Mouse (Mus musculus) bone marrow macrophage, adult 2 months (primary cell): ENCODE measurements around the gene Dennd4a. TPM values are rescaled to one million over a fixed set of nuclear protein-coding genes. Genes with fewer than 3 reads are reported as not detected.

Source experiments
- H3K27ac ChIP-seq: 2 replicates; pipeline ENCODE4 v1.5.1; 2012; ENCODE audit warnings: low read depth, low read length; ENCODE audit not compliant: insufficient read depth
- H3K4me1 ChIP-seq: 2 replicates; pipeline ENCODE4 v1.6.1; 2012; ENCODE audit warnings: low read length; ENCODE audit not compliant: control insufficient read depth, insufficient read depth
- H3K4me3 ChIP-seq: 2 replicates; pipeline ENCODE4 v1.5.1; 2012; ENCODE audit warnings: mild to moderate bottlenecking, low read length, moderate library complexity; ENCODE audit not compliant: insufficient read depth
- CTCF ChIP-seq: IDR thresholded peaks from 2 replicates; pipeline ENCODE4 v1.5.1; 2012; ENCODE audit warnings: low read depth, mild to moderate bottlenecking, low read length, moderate library complexity
- POLR2A ChIP-seq: IDR thresholded peaks from 2 replicates; pipeline ENCODE4 v1.6.1; 2012; ENCODE audit warnings: mild to moderate bottlenecking, low read depth, low read length, borderline replicate concordance
- polyA plus RNA-seq: library from polyadenylated mRNA; stranded (reverse); fragments of >200 nt; gene quantifications from 2 replicates; pipeline ENCODE4 v1.2.4, GENCODE M21; 2012; ENCODE audit not compliant: missing spikeins, insufficient read depth, insufficient read length

Gene Dennd4a
- polyA plus RNA-seq, 1 experiment: 14.9 TPM

DNA sequence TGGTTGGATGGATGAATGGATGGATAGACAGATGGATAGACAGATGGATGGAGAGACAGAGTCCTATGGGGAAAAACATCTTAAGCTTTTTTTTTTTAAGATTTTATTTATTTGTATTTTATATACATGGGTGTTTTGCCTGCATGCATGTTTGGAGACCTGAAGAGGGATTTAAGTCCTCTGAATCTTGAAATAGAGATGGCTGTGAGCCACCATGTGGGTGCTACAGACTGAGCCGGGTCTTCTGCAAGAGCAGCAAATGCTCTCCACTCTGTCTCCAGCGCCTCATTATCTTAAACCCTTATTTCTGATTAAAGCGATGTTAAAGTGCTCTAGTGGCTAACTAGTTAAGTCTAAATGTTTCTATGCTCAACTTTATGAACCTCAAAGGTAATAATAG is 96.3 kb downstream of the Dennd4a start:
- no peak overlapping the region for H3K4me3 ChIP-seq
- H3K4me1 ChIP-seq: no peaks in the 10 kb centered on the region
- H3K27ac ChIP-seq: no peak overlapping the region
- TF ChIP-seq CTCF (no peak), POLR2A (no peak)

DNA sequence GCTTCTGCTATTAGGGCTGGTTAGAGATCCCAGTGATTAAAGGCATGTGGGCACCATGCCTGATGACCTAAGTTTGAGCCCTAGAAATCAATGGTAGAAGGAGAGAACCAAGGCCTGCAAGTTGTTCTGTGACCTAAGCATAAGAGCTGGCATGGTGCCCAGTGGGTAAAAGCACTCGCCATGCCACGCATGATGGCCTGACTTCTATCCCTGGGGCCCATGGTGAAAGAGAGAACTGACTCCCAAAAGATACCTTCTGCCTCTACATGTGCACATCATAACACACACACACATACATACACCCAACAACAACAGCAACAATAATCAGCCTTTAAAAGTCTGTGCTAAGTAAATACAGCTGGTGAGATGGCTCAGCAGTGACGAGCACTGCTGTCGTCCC is 102.3 kb downstream of the Dennd4a start:
- Histone ChIP-seq H3K4me1 (peaks cover 7% of the 10 kb centered on the region; the same call in 1 of the 2 replicates), H3K4me3 (no peak overlapping the region), H3K27ac (no peak overlapping the region)
- no peak for TF ChIP-seq POLR2A
- TF ChIP-seq CTCF: no peak

DNA sequence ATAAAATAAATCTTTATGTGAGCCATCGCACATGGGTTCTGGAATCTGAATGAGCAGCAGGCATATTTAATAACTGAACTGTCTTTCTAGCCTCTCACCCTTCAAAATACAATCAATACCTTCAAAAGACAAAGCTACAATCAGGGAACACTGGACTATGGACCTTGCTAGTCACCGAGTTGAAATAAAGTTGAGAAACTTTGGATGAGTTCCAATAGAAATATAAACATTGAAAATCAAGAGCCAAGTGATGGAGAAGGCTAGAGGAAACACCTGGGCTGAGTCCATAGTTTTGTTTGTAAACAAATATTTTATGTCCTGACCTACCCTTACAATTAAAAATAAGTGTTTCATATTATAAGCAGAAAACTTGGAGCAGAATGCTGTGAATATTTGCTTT is 102.8 kb downstream of the Dennd4a start:
- Histone ChIP-seq H3K27ac (no peak overlapping the region), H3K4me1 (peaks cover 7% of the 10 kb centered on the region; the same call in 1 of the 2 replicates), H3K4me3 (no peak overlapping the region)
- TF ChIP-seq POLR2A: no peak
- no peak for TF ChIP-seq CTCF

DNA sequence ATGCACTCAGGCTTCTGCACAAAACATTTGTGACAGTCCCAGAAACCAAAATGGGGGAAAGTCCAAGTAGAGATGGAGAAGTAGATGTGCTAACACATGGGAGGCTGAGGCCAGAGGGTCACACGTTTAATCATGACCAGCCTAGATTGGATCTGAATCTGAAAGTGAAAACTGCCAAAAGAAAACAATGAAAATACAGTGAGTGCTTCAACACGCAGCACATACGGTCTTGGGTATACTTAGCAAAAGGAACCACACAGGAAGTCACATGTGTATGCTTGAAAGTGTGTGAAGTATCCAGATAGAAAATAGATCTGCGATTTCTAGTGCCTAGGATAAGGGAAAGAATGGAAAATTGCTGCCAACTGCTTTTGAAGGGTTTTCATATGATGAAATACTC is 103.5 kb downstream of the Dennd4a start:
- TF ChIP-seq CTCF (no peak), POLR2A (no peak)
- H3K4me1 ChIP-seq: peaks cover 7% of the 10 kb centered on the region; the same call in 1 of the 2 replicates
- H3K27ac ChIP-seq: peak overlapping the region; percentile 23
- no peak overlapping the region for H3K4me3 ChIP-seq

DNA sequence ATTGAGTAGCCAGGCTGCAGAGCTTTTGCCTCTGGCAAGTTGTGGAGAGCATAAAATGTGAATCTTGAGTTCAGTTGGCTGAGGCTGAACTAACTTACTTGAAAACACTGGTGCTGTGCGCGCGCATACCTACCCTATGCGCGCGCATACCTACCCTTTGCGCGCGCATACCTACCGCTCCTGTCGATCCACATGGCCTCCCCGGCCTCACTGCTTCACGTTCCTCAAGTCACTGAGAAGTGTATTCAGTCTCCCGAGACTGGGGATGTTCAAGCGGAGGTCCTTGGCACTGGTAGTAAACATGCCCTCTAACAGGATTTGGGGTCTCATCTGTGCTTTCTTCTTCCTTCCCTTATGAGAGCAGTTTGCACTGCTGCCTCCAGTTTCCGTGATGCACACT is 107.4 kb downstream of the Dennd4a start:
- peaks cover 12% of the 10 kb centered on the region for H3K4me1 ChIP-seq
- no peak for TF ChIP-seq CTCF
- no peak for TF ChIP-seq POLR2A
- no peak overlapping the region for H3K27ac ChIP-seq
- H3K4me3 ChIP-seq: no peak overlapping the region

DNA sequence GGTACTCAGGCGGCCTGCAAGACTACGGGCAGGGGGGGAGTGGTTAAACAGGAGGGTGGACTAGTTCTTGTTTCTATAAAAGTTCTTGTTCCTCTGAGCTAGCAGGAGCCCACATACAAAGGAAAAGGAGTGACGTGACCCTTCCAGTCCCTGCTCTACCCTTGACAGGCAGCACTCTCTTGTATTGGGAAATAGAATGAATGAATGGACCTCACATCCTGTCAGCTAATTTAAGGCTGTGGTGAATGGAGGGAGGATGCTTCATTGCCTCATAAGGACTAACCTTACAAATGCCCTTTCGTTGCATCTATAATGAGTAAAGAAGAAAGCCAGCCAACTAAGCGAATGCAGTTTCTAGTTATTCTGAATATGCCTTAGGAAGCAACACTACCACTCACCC is 114.6 kb downstream of the Dennd4a start:
- Histone ChIP-seq H3K4me1 (peaks cover 37% of the 10 kb centered on the region), H3K27ac (peak overlapping the region; percentile 61), H3K4me3 (no peak overlapping the region)
- TF ChIP-seq POLR2A (no peak), CTCF (no peak)

DNA sequence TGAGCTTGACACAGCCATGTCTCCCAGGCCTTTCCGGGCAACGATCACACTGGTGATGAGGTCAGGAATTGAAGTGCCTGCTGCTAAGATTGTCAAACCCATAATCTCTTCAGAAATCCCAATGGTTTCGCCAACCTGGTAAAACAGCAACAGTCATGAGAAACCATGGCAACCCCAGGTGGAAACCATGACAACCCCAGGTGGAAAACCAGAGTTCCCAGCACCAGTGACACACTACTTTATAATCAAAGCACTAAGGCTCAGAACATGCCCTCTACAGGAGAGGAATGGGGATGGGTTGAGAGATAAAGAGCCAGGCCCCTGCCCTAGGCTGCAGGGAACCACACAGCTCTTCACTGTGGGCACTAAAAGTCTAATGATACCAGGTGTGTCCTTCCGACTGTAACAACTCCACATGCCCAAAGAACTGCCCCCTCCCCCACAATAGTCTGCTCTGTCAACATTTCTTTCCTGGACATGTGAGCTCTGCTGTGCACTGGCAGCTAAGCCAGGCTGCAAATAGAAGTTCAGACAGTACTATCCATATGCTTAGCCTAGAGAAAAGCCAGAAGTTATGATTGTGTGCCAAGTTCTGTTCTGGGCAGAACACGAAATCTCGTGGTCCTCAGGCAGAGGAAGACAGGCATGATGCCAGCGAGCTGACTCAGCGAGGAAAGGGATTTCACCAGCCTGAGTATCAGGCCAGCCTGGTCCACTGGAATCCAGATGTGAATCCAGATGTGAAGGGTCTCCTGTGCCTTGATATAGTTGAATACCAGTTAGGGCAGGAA is 115.3 kb downstream of the Dennd4a start:
- TF ChIP-seq CTCF (no peak), POLR2A (no peak)
- peaks cover 37% of the 10 kb centered on the region for H3K4me1 ChIP-seq
- H3K27ac ChIP-seq: peak overlapping the region; percentile 61
- no peak overlapping the region for H3K4me3 ChIP-seq

DNA sequence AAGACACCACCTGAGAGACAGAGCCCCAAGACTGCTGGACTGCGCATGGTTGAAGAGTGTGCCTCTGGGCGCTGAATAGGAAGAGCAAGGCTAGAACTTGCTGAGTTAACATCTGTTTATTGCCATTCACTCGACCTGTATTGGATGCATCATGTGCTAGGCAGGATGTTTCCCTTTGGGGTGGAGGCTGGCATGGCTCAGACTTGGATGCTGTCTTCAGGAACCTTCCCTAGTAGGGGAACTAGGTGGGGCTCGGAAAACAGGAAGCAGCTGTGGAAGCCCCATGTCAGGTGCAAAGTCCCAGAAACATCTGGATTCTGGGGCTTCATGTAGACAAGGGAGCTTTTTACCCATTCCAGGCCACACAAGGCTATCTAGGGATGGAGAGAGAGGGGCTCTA is 119.1 kb downstream of the Dennd4a start:
- TF ChIP-seq POLR2A (no peak), CTCF (no peak)
- peaks cover 22% of the 10 kb centered on the region for H3K4me1 ChIP-seq
- no peak overlapping the region for H3K27ac ChIP-seq

DNA sequence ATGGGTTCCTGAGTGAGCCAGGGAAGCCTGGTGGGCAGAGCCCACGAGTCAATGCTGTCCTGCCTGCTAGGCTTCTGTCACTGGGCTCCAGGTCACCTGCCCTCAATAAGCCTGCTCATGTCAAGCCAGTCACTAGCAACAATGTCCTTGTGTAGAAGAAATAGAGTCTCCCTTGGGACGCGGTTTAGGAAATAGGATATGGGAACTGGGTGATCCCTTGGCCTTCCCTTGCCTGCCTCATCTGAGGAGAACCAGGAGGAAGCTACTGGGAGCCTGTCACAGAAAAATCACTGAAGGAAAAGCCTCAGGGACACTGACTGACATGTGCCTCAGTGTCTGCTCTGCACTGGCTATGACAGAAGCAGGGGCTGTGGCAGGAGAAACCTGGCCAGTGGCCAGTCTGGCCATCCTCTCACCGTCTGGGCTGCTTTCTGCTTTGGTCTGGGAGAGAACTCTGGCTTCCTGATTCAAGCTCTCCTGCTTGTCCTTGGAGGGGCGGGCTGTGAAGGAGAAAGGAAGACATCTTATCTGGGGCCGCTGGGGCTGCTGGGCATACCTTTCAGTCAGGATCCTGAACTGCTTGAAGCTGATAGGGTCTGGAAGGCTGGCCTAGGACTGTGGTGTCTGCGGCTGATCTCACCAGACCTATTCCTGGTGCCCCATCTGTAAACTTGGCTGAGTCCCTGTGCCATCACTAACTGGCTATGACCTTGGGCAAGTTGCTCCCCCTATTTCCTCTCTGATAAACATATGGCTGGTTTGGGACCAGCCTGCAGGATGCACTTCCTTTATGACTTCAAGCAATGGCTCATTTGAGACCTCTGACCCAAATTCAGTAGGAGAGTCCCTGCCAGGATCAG is 120.8 kb downstream of the Dennd4a start:
- no peak overlapping the region for H3K27ac ChIP-seq
- TF ChIP-seq CTCF (no peak), POLR2A (no peak)
- H3K4me3 ChIP-seq: no peak overlapping the region
- H3K4me1 ChIP-seq: peaks cover 11% of the 10 kb centered on the region

More for the DNA sequence above, 119.1 kb downstream of the Dennd4a start:
- H3K4me3 ChIP-seq: no peak overlapping the region
